Mouse (Mus musculus): Measurements from ENCODE around the gene Ampd1.

Gene Ampd1

DNA sequence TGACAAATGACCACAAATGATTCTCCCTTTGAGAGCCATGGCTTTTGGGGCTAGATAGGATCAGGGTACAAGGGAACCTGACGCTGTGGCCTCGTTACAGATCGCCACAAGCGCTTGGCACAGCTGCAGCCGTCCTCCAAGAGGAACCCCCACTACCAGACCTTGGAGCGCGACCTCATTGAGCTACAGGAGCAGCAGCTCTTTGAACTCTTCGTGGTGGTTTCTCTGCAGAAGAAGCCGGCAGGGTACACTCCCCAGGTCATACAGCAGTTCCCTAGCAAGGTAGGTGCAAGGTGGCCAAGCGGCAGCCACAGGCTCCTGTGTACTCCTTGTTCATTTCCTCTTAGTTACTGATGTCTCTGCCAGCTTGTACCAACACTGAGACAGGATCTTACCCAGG lies 75.1 kb downstream of the Ampd1 start:
- DNase-seq: no peak
